Mouse (Mus musculus) naive thymus-derived CD4-positive, alpha-beta T cell, adult 2 months (primary cell): ENCODE data around the gene Opn1sw.
"Not testable (repeated sequence)": the region's sequence is repeated elsewhere in the genome, so short reads cannot be mapped to it uniquely, and the experiment has no call there.

Experiments used
- DNase-seq: peaks from one replicate; pipeline ENCODE4 v3.0.0-alpha.2; 2011; ENCODE audit warnings: low read depth

Opn1sw gene

DNA sequence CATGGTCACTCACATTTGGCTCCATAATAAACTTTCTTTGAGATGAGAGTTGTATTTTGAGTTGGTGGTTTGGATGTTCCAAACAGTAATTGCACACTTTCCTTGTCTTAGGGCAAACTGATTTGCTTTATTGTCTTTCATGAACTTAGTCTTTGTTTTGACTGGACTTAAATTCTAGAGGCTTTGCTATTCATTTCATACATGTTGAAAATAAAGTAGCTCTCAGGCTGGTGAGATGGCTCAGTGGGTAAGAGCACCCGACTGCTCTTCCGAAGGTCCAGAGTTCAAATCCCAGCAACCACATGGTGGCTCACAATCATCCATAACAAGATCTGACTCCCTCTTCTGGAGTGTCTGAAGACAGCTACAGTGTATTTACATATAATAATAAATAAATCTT is 41.8 kb downstream of the Opn1sw start:
- not testable (repeated sequence) for DNase-seq

DNA sequence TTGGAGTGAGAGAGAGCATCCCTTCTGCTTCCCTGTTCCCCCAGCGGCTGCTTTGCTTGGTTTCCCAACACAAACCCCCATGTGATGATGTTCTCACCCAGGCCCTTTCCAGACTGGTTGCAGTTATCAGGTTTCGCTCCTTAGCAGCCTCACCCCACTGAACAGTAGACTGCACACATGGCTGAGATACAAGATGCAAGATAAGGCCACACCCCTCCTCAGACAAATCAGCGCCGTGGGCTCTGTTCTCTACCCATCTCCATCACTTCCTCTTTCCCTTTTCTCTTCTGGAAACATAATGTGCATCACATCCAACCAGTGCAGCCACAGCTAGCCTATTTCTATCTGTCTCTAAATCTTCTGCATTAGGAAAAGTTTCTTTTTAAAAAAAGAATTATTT is 58.8 kb downstream of the Opn1sw start:
- no peak for DNase-seq

DNA sequence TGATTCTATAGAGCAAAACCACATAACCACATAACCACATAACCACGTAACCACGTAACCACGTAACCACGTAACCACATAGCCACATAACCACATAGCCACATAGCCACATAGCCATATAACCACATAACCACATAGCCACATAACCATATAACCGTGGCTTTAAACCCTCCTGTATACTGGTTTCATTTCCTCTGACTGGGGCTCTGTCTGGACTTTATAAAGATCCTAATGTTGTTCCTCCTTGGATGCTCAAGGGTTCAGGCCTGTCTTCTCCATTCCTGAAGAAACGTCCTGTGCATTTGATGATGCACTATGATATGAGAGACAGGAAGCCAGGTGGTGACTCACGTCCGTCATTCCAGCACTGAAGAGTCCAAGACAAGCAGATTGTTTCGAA is 61.3 kb downstream of the Opn1sw start:
- no peak for DNase-seq
